Mouse (Mus musculus) CH12F3 (cell line): ENCODE measurements around the gene Asprv1.

Source experiments
- in situ Hi-C: fragments of 300-500 bp; cut with MboI; formaldehyde crosslinking; loops from 2 replicates; pipeline ENCODE4 v1.14.3; 2020; ENCODE audit warnings: low sequenced_read_pairs

Gene Asprv1

GRCm38 (mm10) chr6:86627946-86628345, at the start of gene Asprv1:
Asprv1 (plus strand) TSS chr6:86628164.
- in situ Hi-C loops: no loop called here

- in situ Hi-C loops: no loop called here
Measured at GRCm38 (mm10) chr6:86578396-86578795, 49.6 kb upstream of the Asprv1 start.

- in situ Hi-C loops: no loop called here
Measured at GRCm38 (mm10) chr6:86579066-86579784, 48.7 kb upstream of the Asprv1 start.

- in situ Hi-C loops: no loop called here
Measured at GRCm38 (mm10) chr6:86579926-86580325, 48.0 kb upstream of the Asprv1 start.

GRCm38 (mm10) chr6:86583141-86583540, 44.8 kb upstream of the Asprv1 start:
- in situ Hi-C loops: no loop called here

GRCm38 (mm10) chr6:86583601-86584215, 44.3 kb upstream of the Asprv1 start:
- in situ Hi-C loops: no loop called here

- in situ Hi-C loops: no loop called here
Measured at GRCm38 (mm10) chr6:86584296-86585015, 43.5 kb upstream of the Asprv1 start.

GRCm38 (mm10) chr6:86585070-86585600, 42.8 kb upstream of the Asprv1 start:
- in situ Hi-C loops: no loop called here

- in situ Hi-C loops: no loop called here
Measured at GRCm38 (mm10) chr6:86586070-86586469, 41.9 kb upstream of the Asprv1 start.

- in situ Hi-C loops: no loop called here
Measured at GRCm38 (mm10) chr6:86588429-86588828, 39.5 kb upstream of the Asprv1 start.

GRCm38 (mm10) chr6:86593146-86593897, 34.6 kb upstream of the Asprv1 start:
- in situ Hi-C loops: no loop called here

- in situ Hi-C loops: no loop called here
Measured at GRCm38 (mm10) chr6:86594636-86595035, 33.3 kb upstream of the Asprv1 start.

- in situ Hi-C loops: no loop called here
Measured at GRCm38 (mm10) chr6:86595865-86596440, 32.0 kb upstream of the Asprv1 start.

- in situ Hi-C loops: no loop called here
Measured at GRCm38 (mm10) chr6:86598742-86599193, 29.2 kb upstream of the Asprv1 start.

- in situ Hi-C loops: no loop called here
Measured at GRCm38 (mm10) chr6:86599197-86599596, 28.8 kb upstream of the Asprv1 start.

GRCm38 (mm10) chr6:86599951-86600414, 28.0 kb upstream of the Asprv1 start:
- in situ Hi-C loops: no loop called here

GRCm38 (mm10) chr6:86605260-86605659, 22.7 kb upstream of the Asprv1 start:
- in situ Hi-C loops: no loop called here

- in situ Hi-C loops: no loop called here
Measured at GRCm38 (mm10) chr6:86606289-86606688, 21.7 kb upstream of the Asprv1 start.

- in situ Hi-C loops: no loop called here
Measured at GRCm38 (mm10) chr6:86607471-86607870, 20.5 kb upstream of the Asprv1 start.

- in situ Hi-C loops: no loop called here
Measured at GRCm38 (mm10) chr6:86609235-86609634, 18.7 kb upstream of the Asprv1 start.
